Mouse (Mus musculus) retina, adult 2 months (tissue): ENCODE measurements around the gene Prodh2.
"Not testable (repeated sequence)": the region's sequence is repeated elsewhere in the genome, so short reads cannot be mapped to it uniquely, and the experiment has no call there.

Source experiments
- DNase-seq: peaks from one replicate; pipeline ENCODE4 v3.0.0-alpha.2; 2012; ENCODE audit warnings: low read depth, low spot score

Prodh2 gene

DNA sequence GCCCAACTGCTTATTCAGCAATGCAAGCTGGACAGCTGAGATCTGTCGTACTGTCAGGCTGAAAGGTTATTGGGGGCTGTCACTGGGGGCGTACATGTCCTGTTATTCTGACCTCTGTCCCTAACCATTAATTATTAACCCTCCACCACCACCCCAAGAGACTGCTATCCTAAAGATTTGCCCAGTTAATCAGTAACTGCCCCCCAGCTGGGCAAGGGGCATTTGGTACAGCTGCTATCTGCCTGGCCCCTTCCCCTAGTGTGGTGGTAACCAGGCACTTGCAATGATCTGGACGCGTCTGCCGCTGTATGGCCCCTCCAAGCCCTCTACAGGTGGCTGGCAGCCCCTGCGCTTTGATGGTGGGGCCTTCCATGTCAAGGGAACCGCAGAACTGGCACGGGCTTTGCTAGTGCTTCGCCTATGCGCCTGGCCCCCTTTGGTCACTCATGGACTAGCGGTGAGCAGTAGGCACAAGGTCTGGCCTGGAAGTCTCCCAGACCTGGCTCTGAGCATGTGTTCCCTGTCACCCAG lies at the start of gene Prodh2:
Gene Prodh2 (plus strand): TSS at position 222 of the 531 bp plus-strand sequence.
- DNase-seq: no peak

DNA sequence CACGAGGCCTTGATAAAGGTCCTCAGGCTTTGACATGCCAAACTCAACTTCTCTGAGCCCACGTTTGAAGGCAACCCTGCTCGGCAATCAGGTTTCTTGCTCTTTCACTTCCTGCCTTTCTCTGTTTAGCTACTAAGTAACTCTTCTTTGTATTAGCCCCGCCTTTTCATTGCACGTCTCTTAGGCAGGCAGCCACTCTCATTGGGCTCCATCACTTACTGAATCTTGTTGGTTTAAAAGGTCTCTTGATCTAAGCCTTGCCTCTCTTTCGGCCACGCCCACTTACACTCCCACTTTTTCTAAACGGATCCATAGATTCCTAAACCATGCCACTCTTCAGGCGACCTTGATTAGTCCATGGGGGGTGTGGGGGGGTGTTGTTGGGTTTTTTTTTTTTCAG lies 49.7 kb upstream of the Prodh2 start:
- DNase-seq: no peak

DNA sequence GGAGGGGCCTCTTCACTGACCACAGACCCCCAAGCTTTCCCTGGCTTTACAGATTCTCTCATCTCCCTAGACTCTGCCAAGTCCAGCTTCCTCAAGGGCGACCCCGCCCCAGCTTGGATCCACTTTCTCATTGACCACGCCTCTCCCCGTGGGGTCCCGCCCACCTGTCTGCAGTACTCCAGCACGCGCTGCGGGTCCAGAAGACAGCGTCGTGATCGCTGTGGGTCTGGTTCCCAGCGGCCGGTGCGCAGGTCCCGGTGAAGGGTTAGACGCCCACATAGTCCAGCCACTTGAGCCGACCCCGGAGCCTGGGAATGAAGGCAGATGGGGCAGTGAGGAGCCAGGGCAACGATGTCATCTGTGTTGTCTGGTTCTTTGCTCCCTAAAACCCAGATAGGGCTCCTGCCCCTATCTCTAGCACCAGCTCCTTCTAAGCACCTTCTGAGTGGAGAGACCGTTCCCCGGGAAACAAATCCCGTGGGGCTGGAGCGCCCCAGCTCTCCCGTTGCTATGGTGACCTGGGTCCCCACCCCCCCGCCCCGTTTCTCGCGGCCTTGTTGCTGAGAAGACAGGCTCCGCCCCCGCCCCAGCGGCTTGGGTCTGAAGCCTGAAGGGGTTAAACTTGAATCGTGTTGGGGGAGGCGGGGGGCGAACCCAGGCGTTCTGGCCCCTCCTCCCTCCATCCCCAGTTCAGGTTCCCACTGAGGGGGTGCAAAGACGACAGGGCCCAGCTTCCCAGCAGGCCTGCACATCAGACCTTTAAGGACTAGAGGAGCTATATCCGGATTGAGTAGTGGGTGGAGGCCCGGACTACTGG lies 49.1 kb upstream of the Prodh2 start:
- DNase-seq: no peak

DNA sequence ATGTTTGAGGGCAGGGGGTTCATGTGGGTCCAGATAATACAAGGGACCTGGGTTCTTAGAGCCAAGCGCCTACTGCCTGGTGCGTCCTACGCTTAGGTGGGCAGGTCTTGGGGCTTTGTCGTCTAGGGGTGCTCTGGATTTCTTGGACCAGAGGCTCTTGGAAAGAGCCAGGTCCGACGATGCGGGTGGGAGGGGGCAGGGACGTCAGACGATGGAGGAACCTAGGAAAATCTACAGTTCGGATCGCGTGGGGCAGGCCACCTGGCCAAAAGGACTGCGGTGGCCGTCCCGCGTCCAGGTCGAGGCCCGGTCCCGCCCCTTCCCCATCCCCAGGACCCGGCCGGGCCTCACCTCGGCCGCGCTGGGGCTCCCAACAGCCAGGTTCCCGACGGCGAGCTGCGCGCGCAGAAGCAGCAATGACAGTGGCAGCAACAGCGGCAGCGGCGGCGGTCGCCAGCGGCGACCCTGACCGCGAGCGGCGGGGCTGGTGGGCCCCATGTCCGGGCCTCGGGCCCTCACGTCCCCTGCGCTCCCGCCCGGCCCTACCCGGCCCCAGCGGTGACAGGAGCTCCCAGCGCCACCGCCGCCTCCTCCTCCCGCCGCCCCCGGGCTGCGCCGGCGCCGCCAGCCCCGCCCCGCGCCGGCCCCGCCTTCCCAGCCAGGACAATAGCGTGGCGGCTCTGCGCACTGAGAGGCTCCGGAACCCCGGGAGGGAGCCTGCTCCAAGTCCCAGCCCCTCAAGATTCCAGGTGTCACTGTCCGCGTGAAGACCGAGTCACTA lies 48.3 kb upstream of the Prodh2 start, which contains the start of gene Aplp1:
Gene Aplp1 (minus strand): TSS at position 565 of the 781 bp plus-strand sequence.
- no peak for DNase-seq

DNA sequence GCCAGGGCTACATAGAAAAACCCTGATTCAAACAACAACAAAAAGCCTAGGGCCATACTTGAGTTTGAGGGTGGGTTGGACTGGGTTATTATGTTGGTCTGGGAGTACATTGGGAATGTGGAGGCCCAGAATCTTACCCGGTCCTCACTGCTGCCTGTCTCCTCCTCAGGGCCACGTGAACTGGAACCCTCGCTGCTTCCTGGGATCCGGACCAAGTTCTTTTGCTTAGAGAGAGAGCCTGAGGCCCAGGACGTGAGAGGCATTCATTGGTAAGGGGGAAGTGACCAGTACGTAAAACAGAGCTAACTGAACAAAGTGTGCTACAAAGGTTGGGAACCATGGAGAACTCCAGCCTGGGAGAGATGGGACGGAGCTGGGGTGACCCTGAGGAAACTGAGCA lies 43.2 kb upstream of the Prodh2 start:
- DNase-seq: no peak

DNA sequence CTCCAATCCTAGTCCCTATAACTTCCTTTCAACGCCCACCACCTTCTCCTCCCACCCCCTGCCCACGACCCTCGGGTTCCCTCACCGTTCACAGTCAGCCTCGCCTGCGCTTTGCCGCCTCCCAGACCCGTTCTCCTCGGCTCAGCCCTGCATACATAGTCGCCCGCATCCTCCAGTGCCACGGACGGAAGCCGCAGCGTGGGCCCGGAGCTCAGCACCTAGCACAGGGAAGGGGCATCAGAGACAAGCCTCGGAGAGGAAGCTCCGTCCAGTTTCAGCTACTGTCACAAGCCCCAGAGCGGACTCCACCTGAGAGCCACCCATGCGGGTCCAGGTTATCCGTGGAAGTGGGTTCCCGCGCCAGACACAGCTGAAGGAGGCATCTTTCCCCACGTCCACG lies 40.1 kb upstream of the Prodh2 start:
- DNase-seq: no peak

DNA sequence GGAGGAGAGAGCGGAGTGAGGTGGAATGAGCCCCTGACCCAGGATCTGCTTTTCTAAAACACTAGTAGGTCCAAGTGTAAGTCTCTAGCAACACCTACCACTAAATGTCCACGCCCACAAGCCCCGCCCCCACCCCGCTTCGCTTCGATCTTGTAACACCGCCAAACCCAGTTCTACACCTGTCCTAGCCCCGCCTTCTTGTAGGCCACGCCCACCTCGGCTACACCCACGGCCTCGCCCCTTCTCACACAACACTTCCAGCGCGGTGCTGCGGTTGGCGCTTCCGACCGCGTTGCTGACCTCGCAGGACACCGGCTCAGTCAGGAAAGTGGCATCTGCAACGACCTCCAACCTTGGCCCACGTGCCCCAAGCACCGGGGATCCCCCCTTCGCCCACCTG lies 39.7 kb upstream of the Prodh2 start:
- DNase-seq: no peak

DNA sequence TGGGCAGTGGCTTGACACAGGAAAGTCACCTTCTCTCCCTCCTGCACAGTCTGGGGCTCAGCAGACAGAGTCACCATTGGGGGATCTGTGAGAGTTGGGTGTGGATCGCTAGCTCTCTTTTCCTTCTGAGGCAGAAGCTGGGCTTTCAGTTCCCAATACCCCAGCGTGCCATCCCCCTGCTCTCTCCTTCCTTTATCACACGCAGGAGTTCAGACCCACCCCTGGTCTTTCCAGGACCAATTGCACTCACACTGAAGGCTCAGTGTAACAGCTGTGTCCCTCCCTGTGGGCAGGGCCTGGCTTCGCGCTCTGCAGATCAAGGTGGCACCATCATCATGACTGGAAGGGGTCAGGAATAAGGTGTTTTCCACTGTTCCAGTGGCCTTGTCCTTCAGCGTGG lies 39.2 kb upstream of the Prodh2 start:
- no peak for DNase-seq

DNA sequence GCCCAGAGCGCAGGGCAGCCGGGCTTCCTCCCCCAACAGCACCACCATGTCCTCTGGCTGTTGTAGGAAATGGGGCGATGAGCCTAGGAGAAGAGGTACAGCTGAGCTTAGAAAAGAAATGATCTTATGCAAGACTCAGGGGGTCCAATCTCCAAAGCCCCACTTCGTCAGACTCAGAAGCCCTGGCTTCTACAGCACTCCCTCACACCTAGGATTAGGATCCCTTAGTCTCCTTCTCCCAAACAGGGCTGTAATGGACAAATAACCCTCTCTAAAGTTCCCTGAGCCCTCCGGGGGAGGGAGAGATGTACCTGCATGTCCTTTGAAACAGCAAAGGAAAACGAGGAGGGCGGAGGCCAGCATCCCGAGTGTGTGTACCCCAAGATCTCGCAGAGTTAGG lies 36.9 kb upstream of the Prodh2 start:
- no peak for DNase-seq

DNA sequence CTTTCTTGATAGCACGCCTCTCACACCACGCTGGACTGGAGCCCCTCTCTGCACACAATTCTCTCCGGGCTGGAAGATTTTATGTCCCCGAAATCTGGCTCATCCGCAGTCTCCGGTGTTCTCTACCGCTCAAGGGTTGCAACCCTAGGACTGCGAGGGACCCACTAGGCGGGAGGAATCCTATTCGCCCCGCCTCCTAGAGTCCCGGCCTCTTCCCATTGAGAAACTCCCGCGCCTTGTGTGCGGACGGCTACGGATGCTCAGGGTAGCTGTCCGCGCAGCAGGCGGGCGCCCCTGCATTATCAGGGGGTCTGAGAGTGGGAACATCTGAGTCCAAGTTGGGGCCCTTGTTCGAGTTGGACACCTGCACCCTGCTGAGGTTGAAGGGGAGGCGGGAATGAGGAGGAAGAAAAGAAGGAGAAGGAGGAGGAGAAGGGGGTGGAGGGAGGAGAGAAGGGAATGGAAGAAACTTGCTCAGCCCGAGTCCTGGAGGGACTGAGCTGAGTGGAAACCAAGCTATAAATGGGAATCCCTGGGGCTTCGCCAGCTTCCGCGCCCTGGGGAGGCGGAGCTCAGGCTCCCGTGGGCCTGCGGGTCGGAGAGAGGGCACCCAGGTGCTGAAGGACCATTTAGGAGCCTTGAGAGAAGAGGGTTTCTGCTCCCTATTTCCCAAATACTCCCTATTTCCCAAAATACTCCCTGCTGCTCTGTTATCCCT lies 36.4 kb upstream of the Prodh2 start:
- DNase-seq: no peak

DNA sequence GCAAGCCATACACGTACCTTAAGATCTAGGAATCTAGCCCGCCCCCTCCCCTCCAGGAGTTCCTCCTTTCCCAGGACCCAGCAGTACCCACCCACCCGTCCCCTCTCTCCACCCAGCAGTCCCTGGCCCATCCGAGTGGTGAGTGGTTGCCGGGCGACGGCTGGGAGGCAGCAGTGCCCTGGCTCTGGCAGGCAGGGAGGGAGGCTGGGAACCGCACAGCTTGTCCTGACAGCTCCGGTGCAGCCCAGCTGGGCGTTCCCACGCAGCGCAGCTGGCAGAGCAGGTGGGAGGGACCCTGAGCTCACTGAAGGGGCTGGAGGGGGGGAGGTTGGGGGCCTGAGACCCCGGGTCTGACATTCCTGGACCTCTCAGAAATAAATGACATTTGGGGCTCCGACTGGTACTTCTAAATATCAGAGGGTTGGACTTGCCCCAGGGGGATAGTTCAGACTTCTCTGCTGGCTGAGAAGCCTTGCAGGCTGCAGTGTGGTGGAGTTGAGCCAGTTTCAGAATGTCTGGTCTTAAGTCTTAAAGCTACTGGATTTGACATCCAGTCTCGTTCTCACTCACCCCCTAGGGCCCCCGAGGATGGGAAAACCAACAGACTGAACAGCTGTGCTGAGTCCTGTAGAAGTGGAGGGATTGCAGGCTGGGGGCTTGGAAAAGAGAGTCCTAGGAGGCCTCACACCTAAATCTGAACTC lies 35.6 kb upstream of the Prodh2 start, which contains the start of the genes Kirrel2 and Nphs1:
Gene Kirrel2 (minus strand): TSS at position 62 of the 702 bp plus-strand sequence.
Gene Nphs1 (plus strand): TSS at position 687 of the 702 bp plus-strand sequence.
- DNase-seq: no peak

DNA sequence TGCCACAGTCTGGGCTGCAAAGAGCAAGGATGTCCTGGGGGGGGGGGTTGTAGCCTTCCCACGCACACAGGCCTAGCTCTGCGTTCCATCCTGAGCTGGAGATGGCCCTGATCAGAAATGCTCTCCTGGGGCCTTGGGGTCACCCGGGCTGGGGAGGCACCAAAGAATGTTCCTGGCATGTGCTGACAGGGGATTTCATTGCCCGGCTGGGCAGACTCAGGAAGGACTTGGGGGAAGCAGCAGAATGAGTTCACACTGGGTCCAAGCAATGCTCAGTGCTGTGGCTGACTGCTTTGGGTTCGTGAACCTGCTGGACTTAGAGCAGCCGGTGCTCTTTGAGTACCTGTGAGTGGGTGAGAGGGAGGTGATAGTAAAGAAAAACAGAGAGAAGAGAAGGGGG lies 33.9 kb upstream of the Prodh2 start:
- DNase-seq: no peak

DNA sequence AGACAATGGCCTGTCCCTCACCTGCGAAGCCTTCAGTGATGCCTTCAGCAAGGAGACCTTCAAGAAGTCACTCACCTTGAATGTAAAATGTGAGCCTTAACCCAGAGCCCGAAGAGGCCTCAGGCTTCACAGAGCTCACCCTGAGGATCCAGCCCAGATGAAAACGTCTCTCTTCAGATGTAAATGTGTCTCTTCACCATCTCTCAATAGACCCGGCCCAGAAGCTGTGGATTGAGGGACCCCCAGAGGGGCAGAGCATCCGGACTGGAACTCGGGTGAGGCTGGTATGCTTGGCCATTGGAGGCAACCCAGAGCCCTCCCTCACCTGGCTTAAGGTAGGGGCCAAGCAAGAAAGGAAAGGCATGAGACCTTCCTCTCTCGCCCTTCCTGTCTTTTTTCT lies 29.9 kb upstream of the Prodh2 start:
- DNase-seq: no peak

DNA sequence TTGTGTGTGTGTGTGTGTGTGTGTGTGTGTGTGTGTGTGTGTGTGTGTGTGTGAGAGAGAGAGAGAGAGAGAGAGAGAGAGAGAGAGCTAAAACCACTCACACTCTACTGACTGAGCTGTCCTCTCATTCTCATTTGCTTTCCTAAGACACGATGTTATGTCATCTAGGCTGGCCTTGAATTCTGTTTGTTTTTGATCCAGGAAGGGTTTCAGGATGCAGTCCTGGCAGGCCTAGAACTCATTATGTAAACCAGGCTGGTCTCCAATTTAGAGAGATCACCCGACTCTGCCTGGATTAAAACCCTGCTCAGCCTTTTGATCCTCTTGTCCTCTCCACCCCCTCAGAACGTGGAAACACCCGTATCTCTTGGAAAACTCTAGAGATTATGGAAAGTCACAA lies 29.4 kb upstream of the Prodh2 start:
- no peak for DNase-seq

DNA sequence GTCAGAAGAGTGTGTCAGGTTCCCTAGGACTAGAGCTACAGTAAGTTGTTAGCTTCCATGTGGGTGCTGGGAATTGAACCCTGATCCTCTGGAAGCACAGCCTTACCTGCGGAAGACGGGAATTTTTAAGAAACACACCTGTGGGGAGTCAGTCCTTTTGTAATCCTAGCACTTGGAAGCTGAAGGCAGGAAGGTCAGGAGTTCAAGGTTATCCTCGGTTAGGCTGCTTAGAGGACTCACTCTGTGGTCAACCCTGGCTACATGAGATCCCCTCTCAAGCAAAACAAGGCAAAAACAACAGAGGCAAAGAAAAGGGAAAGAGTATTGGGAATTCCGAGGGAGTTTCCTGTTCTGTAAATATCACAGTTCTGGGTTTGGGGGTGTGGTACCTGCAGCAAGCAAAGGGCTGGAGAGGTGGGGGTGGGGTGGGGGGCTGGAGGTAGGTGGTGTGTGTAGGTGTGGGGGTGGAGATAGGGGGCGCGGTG lies 28.6 kb upstream of the Prodh2 start:
- DNase-seq: no peak

DNA sequence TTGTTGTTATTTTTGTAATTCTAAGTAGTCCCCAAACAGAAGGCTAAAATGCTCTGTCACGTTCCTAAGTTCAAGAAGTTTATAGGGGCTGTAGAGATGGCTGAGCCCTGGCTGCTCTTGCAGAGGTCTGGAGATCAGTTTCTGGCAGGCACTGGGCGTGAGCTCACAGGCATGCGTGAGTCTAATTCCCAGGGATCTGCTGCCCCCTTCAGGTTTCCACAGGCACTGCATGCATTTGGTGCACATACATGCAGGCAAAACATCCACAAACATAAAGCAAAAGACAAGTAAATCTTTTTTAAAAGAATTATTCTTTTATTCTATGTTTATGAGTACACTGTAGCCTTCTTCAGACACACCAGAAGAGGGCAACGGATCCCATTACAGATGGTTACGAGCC lies 21.0 kb upstream of the Prodh2 start:
- no peak for DNase-seq

DNA sequence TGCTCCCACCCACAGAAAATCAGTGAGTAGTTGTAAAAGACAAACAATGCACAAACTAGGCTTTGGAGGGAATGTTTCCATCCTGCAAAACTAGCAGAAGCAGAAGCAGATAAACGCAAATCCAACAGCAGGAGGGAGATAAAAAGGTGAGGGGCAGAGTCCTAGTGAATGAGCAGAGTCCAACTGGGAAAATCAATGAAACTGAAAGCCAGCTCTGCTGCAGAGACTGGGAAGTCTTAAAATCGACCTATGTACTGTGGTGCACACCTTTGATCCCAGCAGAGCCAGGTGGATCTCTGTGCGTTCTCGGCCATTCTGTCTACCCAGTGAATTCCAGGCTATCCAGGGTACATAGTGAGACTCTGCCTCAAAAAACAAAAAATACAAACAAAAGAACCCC lies 18.4 kb upstream of the Prodh2 start:
- no peak for DNase-seq

DNA sequence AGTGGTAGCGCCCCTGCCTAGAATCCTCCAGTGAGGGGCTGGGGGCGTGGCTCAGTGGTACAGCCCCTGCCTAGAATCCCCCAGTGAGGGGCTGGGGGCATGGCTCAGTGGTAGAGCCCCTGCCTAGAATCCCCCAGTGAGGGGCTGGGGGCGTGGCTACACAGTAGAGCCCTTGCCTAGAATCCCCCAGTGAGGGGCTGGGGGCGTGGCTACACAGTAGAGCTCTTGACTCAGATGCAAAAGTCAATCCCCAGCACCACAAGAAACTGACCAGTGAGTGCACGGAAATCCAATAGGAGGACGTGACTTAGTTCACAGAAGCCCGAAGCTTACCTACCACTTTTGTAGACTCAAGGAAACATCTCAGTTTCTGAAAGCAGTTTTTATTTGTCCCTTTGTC lies 17.3 kb upstream of the Prodh2 start:
- not testable (repeated sequence) for DNase-seq

DNA sequence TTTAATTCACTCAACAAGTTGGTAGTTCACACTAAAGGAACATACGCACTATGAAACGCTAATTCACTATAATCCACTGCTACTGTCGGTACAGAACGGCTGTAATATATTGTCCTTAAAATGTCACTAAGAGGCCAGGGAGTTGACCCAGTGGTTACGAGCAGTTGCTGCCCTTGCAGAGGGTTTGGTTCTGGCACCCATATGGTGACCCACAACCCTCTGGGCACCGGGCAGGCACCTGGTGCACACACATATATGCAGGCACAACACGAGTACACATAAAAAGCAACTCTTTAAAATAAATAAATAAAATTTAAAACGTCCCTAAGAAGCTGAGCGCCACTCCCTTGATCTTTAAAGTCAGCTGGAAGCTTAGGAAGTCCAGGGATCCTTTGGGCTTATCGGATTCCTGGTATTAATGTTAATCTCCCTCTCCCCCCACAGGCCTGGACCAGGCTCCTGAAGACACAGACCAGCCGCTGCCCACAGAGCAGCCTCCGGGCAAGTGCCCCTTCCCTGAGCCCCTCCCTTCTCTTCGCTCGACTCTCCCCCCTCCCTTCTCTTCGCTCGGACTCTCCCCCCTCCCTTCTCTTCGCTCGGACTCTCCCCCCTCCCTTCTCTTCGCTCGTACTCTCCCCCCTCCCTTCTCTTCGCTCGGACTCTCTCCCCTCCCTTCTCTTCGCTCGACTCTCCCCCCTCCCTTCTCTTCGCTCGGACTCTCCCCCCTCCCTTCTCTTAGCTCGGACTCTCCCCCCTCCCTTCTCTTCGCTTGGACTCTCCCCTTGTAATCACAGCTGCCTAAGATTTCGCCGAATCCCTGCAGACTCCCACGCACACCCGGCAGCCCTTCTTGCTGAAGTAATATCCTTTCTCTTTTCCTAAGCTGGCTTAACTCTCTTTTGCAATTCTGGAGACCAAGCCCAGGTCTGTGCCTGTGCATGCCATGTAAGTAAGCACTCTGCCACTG lies 15.7 kb upstream of the Prodh2 start:
- peak; percentile 44 for DNase-seq

DNA sequence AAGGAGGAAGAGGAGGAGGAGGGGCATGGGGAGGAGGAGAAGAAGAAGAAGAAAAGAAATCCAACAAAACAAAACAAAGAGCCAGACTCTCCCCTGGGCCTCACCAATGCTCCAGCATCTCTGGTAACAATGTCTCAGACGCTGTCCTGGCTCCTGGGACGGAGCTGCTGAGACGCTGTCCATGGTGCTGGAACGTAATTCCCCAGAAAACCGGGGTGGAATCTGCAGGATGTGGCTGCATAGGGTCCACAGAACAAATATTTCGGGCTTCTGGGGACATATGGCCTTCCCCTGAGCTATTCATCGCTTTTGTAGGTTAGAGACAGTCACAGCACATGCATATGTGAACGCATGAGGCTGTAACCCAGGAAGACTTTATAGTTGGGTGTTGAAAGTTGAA lies 9.2 kb upstream of the Prodh2 start:
- no peak for DNase-seq
